ENCODE assay signal across 8 mouse cellular contexts in genomic region chr16:31918248-31918724, GRCm38 (mm10). TPM values are rescaled to one million over a fixed set of nuclear protein-coding genes. Genes with fewer than 3 reads are reported as not detected.
A peak's percentile ranks its signal among the peaks of the same experiment; 100 is the strongest.
DNase-seq lines count a peak whose midpoint lies in the region; ATAC-seq and TF ChIP-seq lines count a peak whose summit lies in the region.

No protein-coding gene starts in this region.

- no peak overlapping the region for H3K27ac ChIP-seq in CH12.LX (ENCODE audit: insufficient read depth, low read depth)
- H3K27ac ChIP-seq in heart, embryonic 14.5 days (replicated peaks in 1 of 2; ENCODE audit: control insufficient read depth in 1 of 2, insufficient read depth in 1 of 2, low read depth in 2 of 2, low read length in 2 of 2), result no peak overlapping the region
- H3K27ac ChIP-seq in kidney, postnatal 0 days, result no peak overlapping the region
- H3K27ac ChIP-seq in liver, adult 2 months (replicated peaks; ENCODE audit: insufficient read depth, low read depth, low read length), result no peak overlapping the region

- no peak overlapping the region for H3K9ac ChIP-seq in CH12.LX (ENCODE audit: insufficient read depth, low read depth)
- H3K9ac ChIP-seq in heart, embryonic 14.5 days (ENCODE audit: low read length), result peak overlapping the region; percentile 49; the same call in 1 of the 2 replicates
- H3K9ac ChIP-seq in kidney, postnatal 0 days (ENCODE audit: low read depth, low read length), result no peak overlapping the region
- H3K9ac ChIP-seq in liver, adult 2 months (ENCODE audit: low read depth, low read length), result peak overlapping the region; percentile 13; the same call in 1 of the 2 replicates

- in situ Hi-C loops in CH12.LX (cut with MboI; ENCODE audit: low pct_ligation_motif_present, low pct_unique_long_range_greater_than_20kb, low sequenced_read_pairs), result loop anchor here (5.0 kb wide), 2 partner anchors 41 to 461 kb away; partner anchors contain the start of gene Meltf

- peak; percentile 97 to 99 for TF ChIP-seq CTCF in CH12.LX (conservative IDR thresholded peaks at IDR 0.05 in 1 of 2, IDR thresholded peaks at IDR 0.05 in 1 of 2; ENCODE audit: low read depth in 2 of 2, low read length in 2 of 2)
- TF ChIP-seq CTCF in kidney, postnatal 0 days (IDR thresholded peaks at IDR 0.05; ENCODE audit: low read depth), result peak; percentile 95
- peak; percentile 83 for TF ChIP-seq CTCF in liver, adult 2 months (IDR thresholded peaks at IDR 0.05; ENCODE audit: low read depth, low read length)

- peaks cover 0 to 6% of the 10 kb centered on the region in 2 experiments; a peak in 1 of 4 replicates for H3K4me1 ChIP-seq in CH12.LX (ENCODE audit: control insufficient read depth in 1 of 2, insufficient read depth in 2 of 2)
- H3K4me1 ChIP-seq in heart, embryonic 14.5 days (ENCODE audit: control insufficient read depth in 2 of 2, insufficient read depth in 2 of 2, low read length in 2 of 2), result peaks cover 0 to 3% of the 10 kb centered on the region in 2 experiments; a peak in 1 of 4 replicates
- H3K4me1 ChIP-seq in kidney, postnatal 0 days (replicated peaks; ENCODE audit: insufficient read depth, low read length), result no peaks in the 10 kb centered on the region
- H3K4me1 ChIP-seq in liver, adult 2 months (ENCODE audit: control insufficient read depth, insufficient read depth, low read length), result peaks cover 6% of the 10 kb centered on the region

- no peak for TF ChIP-seq EP300 in CH12.LX (IDR thresholded peaks at IDR 0.05; ENCODE audit: low read length)

- peaks cover 3% of the 10 kb centered on the region for H3K9me3 ChIP-seq in CH12.LX (replicated peaks; ENCODE audit: low read length)
- no peaks in the 10 kb centered on the region for H3K9me3 ChIP-seq in heart, embryonic 14.5 days (ENCODE audit: control insufficient read depth, low read length)
- no peaks in the 10 kb centered on the region for H3K9me3 ChIP-seq in kidney, postnatal 0 days (replicated peaks; ENCODE audit: low read length)

- H3K27me3 ChIP-seq in CH12.LX (replicated peaks) (no peaks in the 10 kb centered on the region), myocyte (ENCODE audit: control insufficient read depth, insufficient read depth, insufficient read length) (peaks cover 4% of the 10 kb centered on the region)
- 0 out of 2 replicates have a peak, but pooled peaks cover 5% of the 10 kb centered on the region for H3K27me3 ChIP-seq in heart, embryonic 14.5 days (ENCODE audit: control insufficient read depth, insufficient read depth, low read length)
- no peaks in the 10 kb centered on the region for H3K27me3 ChIP-seq in kidney, postnatal 0 days (ENCODE audit: insufficient read depth, low read length)
- H3K27me3 ChIP-seq in liver, adult 2 months (ENCODE audit: control insufficient read depth, insufficient read depth, low read length), result no peaks in the 10 kb centered on the region
- H3K27me3 ChIP-seq in splenic B cell, adult 2 months (ENCODE audit: control insufficient read depth, insufficient read depth, low read length, poor library complexity, severe bottlenecking), result no peaks in the 10 kb centered on the region

- H3K36me3 ChIP-seq in CH12.LX (replicated peaks in 1 of 2; ENCODE audit: control insufficient read depth in 1 of 2, insufficient read depth in 1 of 2, low read length in 1 of 2) (no peaks in the 10 kb centered on the region), myocyte (ENCODE audit: control insufficient read depth, insufficient read depth) (no peaks in the 10 kb centered on the region)
- no peaks in the 10 kb centered on the region for H3K36me3 ChIP-seq in heart, embryonic 14.5 days (ENCODE audit: control insufficient read depth, insufficient read depth, low read length)
- no peaks in the 10 kb centered on the region for H3K36me3 ChIP-seq in kidney, postnatal 0 days (ENCODE audit: insufficient read depth, low read length)
- no peaks in the 10 kb centered on the region for H3K36me3 ChIP-seq in liver, adult 2 months (ENCODE audit: control insufficient read depth, insufficient read depth, low read length)
- H3K36me3 ChIP-seq in splenic B cell, adult 2 months (ENCODE audit: control insufficient read depth, insufficient read depth, low read length, poor library complexity, severe bottlenecking), result no peaks in the 10 kb centered on the region

- H3K79me2 ChIP-seq in CH12.LX (replicated peaks; ENCODE audit: control insufficient read depth, extremely low read depth, insufficient read depth, poor library complexity, severe bottlenecking), result no peaks in the 10 kb centered on the region
- H3K79me2 ChIP-seq in liver, adult 2 months (ENCODE audit: control insufficient read depth, insufficient read depth, low read length), result no peaks in the 10 kb centered on the region
- no peaks in the 10 kb centered on the region for H3K79me2 ChIP-seq in myocyte (ENCODE audit: control insufficient read depth, insufficient read depth)

- peak; percentile 84 for DNase-seq in CH12.LX (ENCODE audit: extremely low read depth)
- DNase-seq in c-Kit-negative CD71-positive TER-119-positive erythroid progenitor cells, embryonic 14.5 days (ENCODE audit: low read depth, low spot score), result peak; percentile 40
- peak; percentile 46 for DNase-seq in fibroblast of lung, adult 2 months (ENCODE audit: low read depth)
- DNase-seq in kidney, postnatal 0 days (ENCODE audit: low spot score), result peak; percentile 91
- DNase-seq in liver, adult 2 months (ENCODE audit: extremely low read depth, low read depth, low spot score), result peak; percentile 53
- DNase-seq in splenic B cell, adult 2 months (ENCODE audit: low read depth, low spot score), result peak; percentile 81

- no peak overlapping the region for H3ac ChIP-seq in myocyte (ENCODE audit: control insufficient read depth, insufficient read length)

- no peak for ATAC-seq in heart, embryonic 14.5 days (ENCODE audit: insufficient number of reproducible peaks, insufficient read depth, low FRiP score, low read depth)
- peak; percentile 27; the same call in 1 of the 2 replicates for ATAC-seq in kidney, postnatal 0 days (replicated peaks; ENCODE audit: low FRiP score, low read depth)

- H3K4me2 ChIP-seq in CH12.LX (ENCODE audit: insufficient read depth, low read depth, poor library complexity, severe bottlenecking) (peak overlapping the region; percentile 56; the same call in 1 of the 2 replicates), myocyte (ENCODE audit: low read depth) (peak overlapping the region; percentile 74)
- H3K4me2 ChIP-seq in heart, embryonic 14.5 days (ENCODE audit: low read length), result peak overlapping the region; percentile 56
- peak overlapping the region; percentile 44 for H3K4me2 ChIP-seq in kidney, postnatal 0 days (ENCODE audit: low read length)

- no peak; the same call in none of the 2 replicates for TF ChIP-seq RAD21 in CH12.LX (IDR thresholded peaks at IDR 0.05; ENCODE audit: low read depth, low read length)

- TF ChIP-seq POLR2A in CH12.LX (IDR thresholded peaks at IDR 0.05; ENCODE audit: low read depth, low read length), result no peak
- no peak for TF ChIP-seq POLR2A in liver, adult 2 months (IDR thresholded peaks at IDR 0.05; ENCODE audit: extremely low read depth, insufficient read depth, low read length)
- TF ChIP-seq POLR2A in myocyte (IDR thresholded peaks at IDR 0.05; ENCODE audit: insufficient read length, low read depth), result no peak

- no peak overlapping the region for H3K4me3 ChIP-seq in CH12.LX (replicated peaks in 1 of 3; ENCODE audit: low read depth in 2 of 3, low read length in 2 of 3, poor library complexity in 1 of 3)
- peak overlapping the region in 1 of 2 experiments; percentile 29; a peak in 1 of 4 replicates for H3K4me3 ChIP-seq in heart, embryonic 14.5 days (ENCODE audit: control insufficient read depth in 1 of 2, insufficient read depth in 1 of 2, low read depth in 1 of 2, low read length in 2 of 2)
- no peak overlapping the region for H3K4me3 ChIP-seq in kidney, postnatal 0 days (replicated peaks; ENCODE audit: low read depth, low read length)
- H3K4me3 ChIP-seq in liver, adult 2 months (ENCODE audit: insufficient read depth, low read depth, low read length), result no peak overlapping the region; the same call in 1 of the 2 replicates
- H3K4me3 ChIP-seq in myocyte, result no peak overlapping the region

- dilution Hi-C loops in CH12.LX (cut with MboI; ENCODE audit: extremely low pct_ligation_motif_present, extremely low pct_unique_long_range_greater_than_20kb, low sequenced_read_pairs), result no loop called here

- 4% methylated on average over 14 of the region's 14 CpGs for WGBS in heart, embryonic 14.5 days
- 5% methylated on average over 14 of the region's 14 CpGs for whole genome bisulfite sequencing in kidney, postnatal 0 days
- 3% methylated on average over 14 of the region's 14 CpGs for WGBS in liver, adult 2 months

RNA-seq across cellular contexts. Expression of gene Pigz, which starts 15.4 kb away (rescaled TPM):
- total RNA-seq in CH12.LX (2012; rRNA removed), result 1.1 and 1.4 TPM in 2 replicates
- 2.8 and 2.9 TPM in 2 replicates for total RNA-seq in CH12.LX (2014; rRNA removed)
- polyA plus RNA-seq in CH12.LX (2012; ENCODE audit: insufficient read length, low read depth), result 6.4 and 7.1 TPM in 2 replicates
- polyA plus RNA-seq in heart, embryonic 14.5 days (2014; fragmentation: Nextera tagmentation; extraction: Ambion mirVana), result 0.12 and 0.47 TPM in 2 replicates
- polyA plus RNA-seq in kidney, postnatal 0 days (2015; fragmentation: Nextera tagmentation; extraction: Ambion mirVana), result 1.8 and 2.2 TPM in 2 replicates
- total RNA-seq in liver, adult 2 months (2014; rRNA removed), result 0.18 and 0.47 TPM in 2 replicates
- 0.15 and 0.33 TPM in 2 replicates for polyA plus RNA-seq in liver, adult 2 months (2012; rRNA removed)
- 0.07 TPM for polyA plus RNA-seq in myocyte (2012; fragmentation: generic; extraction: Trizol)

RNA-seq across cellular contexts. Expression of gene 0610012G03Rik, which starts 30.0 kb away (rescaled TPM):
- total RNA-seq in CH12.LX (2012; rRNA removed), result 48.0 and 50.1 TPM in 2 replicates
- total RNA-seq in CH12.LX (2014; rRNA removed), result 33.0 and 38.0 TPM in 2 replicates
- 23.3 and 29.4 TPM in 2 replicates for polyA plus RNA-seq in CH12.LX (2012; ENCODE audit: insufficient read length, low read depth)
- polyA plus RNA-seq in heart, embryonic 14.5 days (2014; fragmentation: Nextera tagmentation; extraction: Ambion mirVana), result 131 and 132 TPM in 2 replicates
- polyA plus RNA-seq in kidney, postnatal 0 days (2015; fragmentation: Nextera tagmentation; extraction: Ambion mirVana), result 137 and 140 TPM in 2 replicates
- 25.3 and 34.6 TPM in 2 replicates for total RNA-seq in liver, adult 2 months (2014; rRNA removed)
- 61.1 and 63.2 TPM in 2 replicates for polyA plus RNA-seq in liver, adult 2 months (2012; rRNA removed)
- polyA plus RNA-seq in myocyte (2012; fragmentation: generic; extraction: Trizol), result 66.6 TPM

RNA-seq across cellular contexts. Expression of gene Ncbp2, which starts 30.0 kb away (rescaled TPM):
- total RNA-seq in CH12.LX (2012; rRNA removed) (85.9 and 102 TPM in 2 replicates), CH12.LX (2014; rRNA removed) (34.9 and 39.1 TPM in 2 replicates)
- polyA plus RNA-seq in CH12.LX (2012; ENCODE audit: insufficient read length, low read depth) (178 and 250 TPM in 2 replicates), myocyte (2012; fragmentation: generic; extraction: Trizol) (19.9 TPM)
- 67.1 and 69.9 TPM in 2 replicates for polyA plus RNA-seq in heart, embryonic 14.5 days (2014; fragmentation: Nextera tagmentation; extraction: Ambion mirVana)
- polyA plus RNA-seq in kidney, postnatal 0 days (2015; fragmentation: Nextera tagmentation; extraction: Ambion mirVana), result 79.1 and 82.4 TPM in 2 replicates
- 8.4 and 10.5 TPM in 2 replicates for total RNA-seq in liver, adult 2 months (2014; rRNA removed)
- 6.9 and 8.4 TPM in 2 replicates for polyA plus RNA-seq in liver, adult 2 months (2012; rRNA removed)

RNA-seq across cellular contexts. Expression of gene Meltf, which starts 39.7 kb away (rescaled TPM):
- total RNA-seq in CH12.LX (2012; rRNA removed) (0.04 TPM in 1 of 2 replicates, not detected in the other), CH12.LX (2014; rRNA removed) (0.05 and 0.09 TPM in 2 replicates)
- polyA plus RNA-seq in CH12.LX (2012; ENCODE audit: insufficient read length, low read depth) (0.07 and 0.10 TPM in 2 replicates), myocyte (2012; fragmentation: generic; extraction: Trizol) (not detected)
- not detected in 2 replicates for polyA plus RNA-seq in heart, embryonic 14.5 days (2014; fragmentation: Nextera tagmentation; extraction: Ambion mirVana)
- polyA plus RNA-seq in kidney, postnatal 0 days (2015; fragmentation: Nextera tagmentation; extraction: Ambion mirVana), result 0.98 and 1.0 TPM in 2 replicates
- not detected in 2 replicates for total RNA-seq in liver, adult 2 months (2014; rRNA removed)
- polyA plus RNA-seq in liver, adult 2 months (2012; rRNA removed), result not detected in 2 replicates

Comparison
In these comparisons a context has a peak if more than half of its experiments do, and no peak if none do; other contexts are left out.
1. DNase-seq: peak in every context shown above with its lines; median percentile 91 in kidney, postnatal 0 days; 84 in CH12.LX; 81 in splenic B cell, adult 2 months; 53 in liver, adult 2 months; 46 in fibroblast of lung, adult 2 months; 40 in c-Kit-negative CD71-positive TER-119-positive erythroid progenitor cells, embryonic 14.5 days.
2. H3K9ac ChIP-seq: peak in heart, embryonic 14.5 days (single experiment) and liver, adult 2 months (single experiment); none in CH12.LX (single experiment) and kidney, postnatal 0 days (single experiment).
3. Peak in every context shown above with its lines, with median percentiles within 50 percentile points of each other: H3K4me2 ChIP-seq and CTCF ChIP-seq.